Mouse (Mus musculus): ENCODE data around the gene Gphn. TPM values are rescaled to one million over a fixed set of nuclear protein-coding genes. Genes with fewer than 3 reads are reported as not detected.

Gphn gene
- total RNA-seq (2021) = 10 to 100 TPM; 17.9 to 19.6 TPM
- long read RNA-seq, experiment 1, transcript Gphn-202 (23 exons, 3,300 nt) = major isoform, 29 of 40 reads
- long read RNA-seq, experiment 1, partial matches to known transcripts = 4 of 40 reads
- long read RNA-seq, experiment 1, other reads (novel, unspliced or antisense) = 7 of 40 reads
- long read RNA-seq, experiment 2, transcript Gphn-202 (23 exons, 3,300 nt) = major isoform, 25 of 42 reads
- long read RNA-seq, experiment 2, partial matches to known transcripts = 5 of 42 reads
- long read RNA-seq, experiment 2, other reads (novel, unspliced or antisense) = 12 of 42 reads

DNA sequence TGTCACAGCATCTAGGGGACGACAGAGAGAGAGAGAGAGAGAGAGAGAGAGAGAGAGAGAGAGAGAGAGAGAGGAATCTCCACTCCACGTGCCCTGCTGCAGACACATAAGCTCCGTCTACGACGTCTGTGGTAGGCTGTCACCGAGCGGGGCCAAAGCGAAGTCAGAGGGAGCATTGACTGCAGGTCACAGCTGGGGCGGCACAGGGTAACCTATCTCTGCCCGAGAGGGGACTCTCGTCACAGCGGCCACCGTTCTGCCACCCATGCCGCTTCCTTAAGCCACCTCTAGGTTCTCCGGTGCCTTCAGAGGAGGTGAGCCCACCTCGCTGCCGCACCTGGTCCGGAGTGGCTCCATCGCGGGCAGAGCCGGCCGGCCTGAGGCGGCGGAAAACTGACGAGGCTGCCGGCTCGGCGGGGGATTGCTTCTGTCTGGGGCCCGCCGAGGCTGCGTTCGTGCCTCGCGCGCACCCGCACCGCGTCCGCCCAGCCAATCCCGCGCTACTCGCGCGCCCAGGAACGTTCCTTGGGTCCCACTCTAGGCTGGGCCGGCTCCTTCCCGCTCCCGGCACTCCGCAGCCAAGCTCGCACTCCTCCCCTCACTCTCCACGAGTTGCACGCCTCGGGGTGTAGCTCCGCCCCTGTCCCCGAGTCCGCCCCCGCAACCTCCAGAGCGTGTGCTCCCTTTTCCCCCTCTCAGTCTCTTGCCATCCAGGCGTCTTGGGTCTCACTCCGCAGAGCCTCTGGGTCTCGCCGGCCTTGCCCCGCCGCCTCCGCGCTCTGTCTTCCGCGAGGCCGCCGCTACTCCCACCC is at the start of gene Gphn:
Gene Gphn (plus strand): TSS at position 673 of the 812 bp plus-strand sequence.
- DNase-seq (ENCODE audit: low spot score in 2 of 2) = peak; percentile 76 to 86

DNA sequence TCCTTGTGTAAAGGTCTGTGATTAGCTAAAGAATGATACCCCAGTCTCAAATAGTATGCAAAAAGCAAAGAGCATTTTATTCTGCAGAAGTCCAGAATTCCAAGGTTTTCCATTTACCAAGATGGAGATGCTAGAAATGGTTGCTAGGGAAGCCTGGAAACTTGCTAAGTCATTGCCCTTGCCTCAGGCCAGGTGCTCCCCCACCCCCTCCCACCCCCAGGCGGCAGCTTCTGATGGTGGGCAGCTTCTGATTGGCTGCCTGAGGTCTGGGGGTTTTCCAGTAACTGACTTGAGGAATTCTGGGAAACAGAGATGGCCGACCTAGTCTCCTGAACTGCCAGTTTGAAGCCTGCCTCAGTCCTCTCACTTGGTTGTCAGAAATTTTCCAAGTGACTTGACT is 44.7 kb upstream of the Gphn start:
- no peak for DNase-seq (ENCODE audit: low spot score in 2 of 2)

DNA sequence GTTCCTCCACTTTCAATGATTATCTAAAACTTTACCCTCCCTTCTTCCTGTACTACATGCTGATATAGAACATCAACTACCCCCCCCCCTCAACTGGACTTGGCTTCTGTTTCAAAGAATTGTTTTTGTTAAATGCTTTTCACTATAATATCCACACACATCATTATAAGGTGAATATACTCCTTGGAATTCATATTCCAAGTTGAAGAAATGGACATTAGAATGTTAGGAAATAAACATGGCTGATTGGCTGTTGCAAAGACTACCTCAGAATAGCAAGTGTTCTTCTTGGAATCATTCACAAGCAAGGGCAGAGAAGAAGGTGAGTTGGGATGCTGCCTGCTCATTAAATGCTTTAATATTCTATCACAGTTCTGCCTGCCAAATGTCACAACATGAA is 32.2 kb upstream of the Gphn start, which contains the start of gene Gm6657:
Gene Gm6657 (plus strand): TSS at position 301 of the 400 bp plus-strand sequence.
- DNase-seq (ENCODE audit: low spot score in 2 of 2) = no peak

DNA sequence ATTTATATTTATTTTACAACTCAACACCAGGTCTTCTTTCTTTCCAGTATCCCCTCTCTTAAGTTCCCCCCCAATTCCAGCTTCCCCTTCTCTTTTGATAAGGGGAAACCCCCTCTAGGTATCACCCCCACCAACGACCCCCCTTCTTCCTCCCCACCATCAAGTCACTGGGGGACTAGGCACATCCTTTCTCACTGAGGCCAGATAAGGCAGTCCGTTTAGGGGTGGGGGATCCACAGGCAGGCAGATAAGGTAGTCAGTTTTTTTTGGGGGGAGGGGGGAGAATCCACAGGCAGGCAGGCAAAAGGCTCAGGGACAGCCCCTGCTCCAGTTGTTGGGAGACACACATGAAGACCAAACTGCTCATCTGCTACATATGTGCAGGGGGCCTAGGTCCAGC is 30.8 kb upstream of the Gphn start:
- no peak for DNase-seq (ENCODE audit: low spot score in 2 of 2)

DNA sequence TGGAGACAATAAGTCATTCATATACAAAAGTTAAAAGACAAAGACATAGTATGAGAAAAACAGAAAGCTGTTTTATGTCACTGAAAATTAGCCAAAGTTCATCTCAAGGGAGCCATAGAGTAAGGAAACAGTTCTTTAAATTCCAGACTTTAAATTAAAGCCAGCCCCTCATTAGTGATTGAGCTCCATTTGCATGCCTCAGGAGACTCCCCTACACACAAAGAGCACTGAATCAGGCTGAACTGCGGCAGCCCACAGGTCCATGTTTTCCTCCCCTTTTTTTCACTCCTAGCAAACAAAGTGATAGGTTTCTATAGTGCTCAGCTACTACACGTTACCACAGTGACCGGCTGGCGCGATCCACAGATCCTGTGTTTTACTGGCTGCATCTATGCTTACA is 22.5 kb upstream of the Gphn start:
- no peak for DNase-seq (ENCODE audit: low spot score in 2 of 2)

DNA sequence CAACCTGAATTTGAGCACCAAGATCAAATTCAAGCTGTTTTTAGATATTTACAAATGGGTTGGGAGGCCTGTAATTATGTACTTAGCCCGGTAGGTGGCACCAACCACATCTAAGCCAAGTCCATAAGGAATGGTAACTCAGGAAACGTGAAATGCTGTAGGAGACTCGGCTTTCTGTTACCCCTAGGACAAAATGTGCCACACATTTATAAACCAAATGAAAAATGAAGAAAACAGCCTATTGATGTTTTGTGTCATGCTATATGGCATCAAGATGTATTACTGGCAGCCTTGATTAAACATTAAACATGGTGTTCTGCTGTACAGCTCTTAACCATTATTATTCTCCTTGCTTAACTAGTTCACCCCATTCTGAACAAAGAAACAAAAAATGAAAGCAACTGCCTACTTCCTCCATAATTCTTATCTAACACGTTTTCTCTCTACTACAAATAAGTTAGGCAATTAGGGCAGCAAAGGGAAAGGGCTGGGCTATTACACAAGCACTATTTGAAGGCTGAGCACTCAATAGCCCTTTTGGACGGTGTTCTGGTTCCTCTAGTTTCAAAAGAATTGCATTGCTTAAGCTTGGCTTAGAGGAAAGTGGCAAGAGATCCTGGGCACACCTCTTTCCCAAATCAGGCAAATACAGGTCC is 20.1 kb upstream of the Gphn start:
- peak in 1 of 2 experiments; percentile 25 for DNase-seq (ENCODE audit: low spot score in 2 of 2)

DNA sequence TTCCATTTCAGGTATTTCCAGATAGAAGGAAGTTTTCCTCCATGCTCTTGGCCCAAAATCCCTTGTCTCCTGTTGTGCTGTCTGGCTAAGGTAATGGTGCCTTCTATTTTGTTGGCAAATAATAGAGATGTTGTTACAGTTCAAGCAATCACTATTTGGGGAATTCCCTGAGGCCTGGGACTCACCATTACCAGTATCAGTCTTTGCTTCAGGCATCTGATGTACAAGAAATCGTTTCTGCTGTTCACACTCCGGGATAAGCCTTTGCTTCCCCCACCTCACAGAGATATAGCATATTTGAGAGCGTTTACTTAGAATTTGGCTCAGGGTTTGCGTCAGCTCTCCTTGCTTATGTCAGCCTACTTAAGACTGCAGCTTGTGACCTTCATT is 19.6 kb upstream of the Gphn start:
- no peak for DNase-seq (ENCODE audit: low spot score in 2 of 2)

DNA sequence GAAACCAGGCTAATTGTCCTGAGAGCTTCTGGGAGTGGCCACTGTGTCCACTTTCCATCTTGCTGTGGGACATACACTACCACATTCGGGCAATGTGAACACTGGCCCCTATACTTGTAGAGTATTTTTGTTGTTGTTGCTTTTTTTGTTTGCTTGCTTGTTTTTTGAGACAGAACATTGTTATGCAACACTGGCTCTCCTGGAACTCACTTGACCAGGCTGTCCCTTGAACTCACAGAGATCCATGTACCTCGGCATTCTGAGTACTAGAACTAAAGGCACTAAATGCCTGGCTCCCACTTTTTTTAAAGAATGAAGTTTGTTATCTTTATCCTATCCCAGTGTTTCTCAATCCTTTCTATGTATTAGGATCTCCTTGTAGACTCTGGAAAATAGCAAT is 16.3 kb upstream of the Gphn start:
- no peak for DNase-seq (ENCODE audit: low spot score in 2 of 2)

DNA sequence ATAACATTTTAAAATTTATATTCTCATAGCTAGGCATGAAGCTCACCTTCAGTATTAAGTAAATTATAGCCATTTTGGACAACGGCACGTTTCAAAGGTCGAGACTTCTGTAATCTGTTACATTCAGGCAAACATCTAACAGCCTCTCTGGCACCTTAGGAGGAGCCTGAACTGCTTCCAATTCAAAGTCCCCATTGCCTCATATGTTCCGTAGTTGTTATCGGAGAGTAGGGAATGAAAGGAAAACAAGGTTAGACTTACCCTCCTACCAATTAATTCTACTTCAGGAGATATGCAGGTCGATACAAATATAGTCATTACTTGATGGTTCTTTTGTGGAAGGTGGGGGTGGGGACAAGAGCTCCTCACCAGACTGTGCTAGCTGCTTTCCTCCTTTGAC is 10.7 kb upstream of the Gphn start:
- no peak for DNase-seq (ENCODE audit: low spot score in 2 of 2)

DNA sequence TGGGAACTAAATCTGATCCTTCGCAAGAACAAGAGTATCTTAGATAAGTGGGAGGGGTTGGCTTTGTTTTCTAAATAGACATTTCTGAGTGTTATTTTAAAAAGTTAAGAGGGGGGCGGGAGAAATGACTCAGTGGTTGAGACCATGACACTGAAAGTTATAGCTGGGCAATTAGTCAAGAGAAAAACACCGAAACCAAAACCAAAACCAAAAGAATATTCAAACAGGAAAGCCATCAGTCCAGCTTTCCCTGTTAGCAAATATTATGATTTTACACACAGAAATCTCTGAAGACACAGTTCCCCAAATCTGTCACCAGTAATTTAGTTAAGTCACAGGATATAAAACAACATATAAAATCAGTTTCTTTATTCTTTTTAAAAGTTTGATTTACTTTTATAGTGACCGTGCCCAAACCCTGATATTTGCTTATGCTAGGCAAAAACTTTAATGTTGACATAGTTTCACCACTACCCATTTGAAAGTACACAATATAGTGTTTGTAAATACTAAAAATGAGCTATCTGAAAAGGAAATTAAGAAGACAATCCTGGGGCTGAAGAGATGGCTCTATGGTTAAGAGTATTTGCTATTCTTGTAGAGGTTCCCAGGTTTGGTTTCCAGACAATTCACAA is 6.9 kb upstream of the Gphn start:
- no peak for DNase-seq (ENCODE audit: low spot score in 2 of 2)

DNA sequence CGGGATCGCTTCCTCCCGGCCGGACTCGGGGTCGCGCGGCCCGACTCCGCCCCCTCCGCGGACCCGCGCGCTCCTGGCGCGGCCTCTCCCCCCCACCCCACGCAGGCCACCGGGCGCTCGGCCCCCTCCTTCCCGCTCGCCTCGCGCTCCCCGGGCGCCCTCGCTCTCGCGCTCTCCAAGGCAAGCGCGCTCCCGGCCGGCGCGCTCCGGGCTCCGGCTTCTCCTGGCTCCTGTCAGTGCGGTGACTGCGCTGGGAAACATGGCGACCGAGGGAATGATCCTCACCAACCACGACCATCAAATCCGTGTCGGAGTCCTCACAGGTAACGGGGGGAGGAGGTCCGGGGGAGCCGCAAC is 318 bp downstream of the Gphn start:
- DNase-seq (ENCODE audit: low spot score in 2 of 2) = peak in 1 of 2 experiments; percentile 80

DNA sequence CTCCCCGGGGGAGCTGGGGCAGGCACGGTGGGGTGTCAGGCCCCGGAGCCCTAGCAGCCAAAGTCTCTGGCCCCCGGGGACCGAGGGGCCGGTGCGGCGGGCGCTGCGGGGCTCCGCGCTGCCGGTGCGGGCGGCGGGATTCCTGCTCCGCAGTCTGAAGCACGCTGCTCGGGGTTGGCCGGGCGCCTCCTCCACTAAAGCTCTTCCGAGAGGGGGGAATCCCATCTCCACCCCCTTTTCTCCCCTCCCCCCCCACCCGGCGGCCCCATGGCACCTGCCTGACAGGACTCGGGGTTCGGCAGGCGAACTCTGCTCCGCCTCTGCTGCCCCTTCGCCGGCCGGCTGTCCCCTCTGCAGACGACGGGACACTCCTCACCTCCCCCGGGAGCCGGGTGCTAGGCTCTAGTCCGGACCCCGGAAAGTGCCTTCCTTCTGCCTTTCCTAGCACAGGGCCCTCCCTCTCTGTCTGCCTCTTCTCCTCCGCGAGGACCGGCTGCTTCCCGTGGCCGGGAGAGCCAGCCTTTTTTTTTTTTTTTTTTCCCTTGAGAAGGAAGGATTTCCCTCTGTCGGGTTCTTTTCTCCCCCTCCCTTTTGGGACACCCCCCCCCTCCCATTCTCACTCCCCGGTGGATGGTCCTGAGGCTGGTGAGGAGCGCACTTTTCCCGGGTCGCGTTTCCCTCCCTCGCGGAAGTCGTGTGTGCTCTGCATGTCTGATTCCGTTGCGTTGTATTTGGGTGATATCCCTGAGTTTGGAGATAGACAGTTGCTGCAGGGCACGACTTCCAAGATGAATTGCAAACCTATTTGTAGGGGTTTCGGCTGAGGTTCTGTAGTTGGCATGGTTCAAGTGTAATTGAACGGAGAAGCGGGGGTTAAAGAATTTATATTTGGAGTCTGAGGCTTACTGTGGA is 1.1 kb downstream of the Gphn start:
- DNase-seq (ENCODE audit: low spot score in 2 of 2) = peak; percentile 26 to 39

DNA sequence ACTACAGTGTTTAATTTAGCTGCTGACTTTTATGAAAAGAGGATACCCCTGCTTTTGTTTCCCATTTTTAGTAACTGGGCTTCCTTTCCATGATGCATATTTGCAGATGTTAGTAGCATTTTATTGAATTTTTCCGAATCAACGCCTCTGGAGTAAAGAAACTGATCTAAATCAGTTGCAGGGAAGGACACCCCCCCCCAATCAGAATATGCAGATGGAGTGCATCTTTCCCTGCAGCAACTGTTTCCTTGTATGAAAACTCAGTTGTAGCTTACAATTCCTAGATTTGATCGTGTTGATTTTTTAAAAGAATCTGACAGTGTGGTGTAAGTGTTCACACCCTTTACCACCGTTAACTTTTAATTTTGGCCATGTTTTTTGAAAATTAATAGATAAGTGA is 2.0 kb downstream of the Gphn start:
- no peak for DNase-seq (ENCODE audit: low spot score in 2 of 2)

DNA sequence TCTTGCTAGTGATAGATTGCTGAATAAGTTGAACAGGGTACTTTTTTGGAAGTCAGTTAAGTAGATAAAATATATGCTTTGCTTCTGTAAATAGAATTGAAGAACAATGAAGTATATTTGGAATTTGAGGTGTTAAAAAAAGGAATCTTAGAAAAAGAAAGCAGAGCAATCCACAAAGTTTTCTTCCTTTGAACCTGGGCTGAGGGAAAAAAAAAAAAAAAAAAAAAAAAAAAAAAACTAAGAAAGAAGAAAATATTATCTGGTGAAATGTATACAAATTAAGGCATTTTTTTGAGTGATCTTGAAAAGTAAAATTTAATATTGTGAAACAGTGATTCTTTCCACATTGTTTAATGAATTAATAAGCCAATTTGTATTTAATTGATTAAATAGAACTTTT is 6.4 kb downstream of the Gphn start:
- no peak for DNase-seq (ENCODE audit: low spot score in 2 of 2)

DNA sequence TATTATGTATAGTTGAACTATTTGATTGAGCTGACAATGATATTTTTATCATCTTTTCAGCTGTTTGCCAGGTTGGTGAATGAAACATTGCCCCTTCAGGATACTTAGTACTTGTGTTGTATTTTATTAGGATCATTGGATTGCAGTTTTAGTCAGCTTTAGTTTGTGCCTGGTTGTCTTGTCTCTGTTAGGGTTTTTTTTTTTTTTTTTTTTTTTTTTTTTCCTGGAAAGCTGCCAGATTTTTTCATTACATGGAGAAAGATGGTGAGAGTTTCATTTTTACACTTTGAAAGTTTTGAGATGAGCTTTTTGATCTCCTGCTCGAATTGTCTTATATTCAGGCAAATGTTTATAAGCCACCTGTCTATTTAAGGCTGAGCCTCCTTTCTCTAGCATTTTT is 22.2 kb downstream of the Gphn start:
- no peak for DNase-seq (ENCODE audit: low spot score in 2 of 2)

DNA sequence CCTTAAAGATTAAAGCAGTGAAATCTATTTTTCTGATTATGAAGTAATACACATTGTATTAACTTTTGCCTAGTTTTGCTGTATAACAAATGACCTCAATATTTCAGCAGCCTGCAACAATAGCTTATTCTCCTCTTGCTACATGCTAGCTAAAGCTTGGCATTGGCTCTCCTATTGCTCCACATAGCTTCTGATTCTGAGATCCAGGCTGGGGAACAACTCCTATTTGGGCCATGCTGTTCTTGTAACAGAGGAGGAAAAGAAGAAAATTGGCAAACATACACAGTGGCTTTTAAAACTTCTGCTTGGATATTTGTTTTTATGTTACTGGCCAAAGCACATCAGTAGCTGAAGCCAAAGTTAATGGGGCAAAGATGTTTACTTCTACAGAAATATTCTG is 23.0 kb downstream of the Gphn start:
- DNase-seq (ENCODE audit: low spot score in 2 of 2) = no peak

DNA sequence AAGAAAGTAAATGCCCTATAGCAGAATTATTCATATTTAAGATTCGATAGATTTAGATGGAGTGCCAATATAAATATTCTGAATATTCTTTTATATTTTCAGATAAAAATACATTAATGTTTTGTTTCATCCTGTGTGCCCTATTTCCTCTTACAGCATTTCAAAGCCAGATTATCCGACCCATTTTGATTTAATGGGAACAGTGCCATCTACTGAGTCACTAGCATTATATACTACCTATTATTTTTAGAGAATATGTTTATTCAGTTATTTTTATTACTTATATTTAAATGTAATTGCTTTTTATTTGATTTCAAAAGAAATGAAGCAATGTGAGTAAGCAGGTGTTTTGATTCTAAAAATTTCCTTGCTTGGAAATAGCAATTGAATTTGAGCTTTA is 51.2 kb downstream of the Gphn start:
- DNase-seq (ENCODE audit: low spot score in 2 of 2) = no peak

DNA sequence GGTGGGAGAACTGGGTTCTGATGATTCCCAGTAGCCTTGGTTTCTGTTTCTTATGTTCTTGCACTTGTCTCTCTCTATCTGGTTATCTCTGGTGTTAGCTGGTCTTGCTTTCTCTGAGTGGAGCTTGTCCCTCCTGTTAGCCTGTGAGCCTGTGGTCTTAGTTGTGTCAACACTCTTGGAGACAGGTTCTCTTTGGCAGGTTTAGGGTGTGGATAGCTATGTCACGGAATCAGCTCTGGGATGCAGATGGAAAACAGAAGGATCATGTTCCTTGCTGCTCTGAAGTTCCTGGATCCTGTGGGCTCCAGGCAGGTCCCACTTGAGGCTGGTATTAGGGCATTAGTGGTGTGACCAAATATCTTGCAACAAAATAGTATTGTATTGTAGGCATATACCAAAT is 64.2 kb downstream of the Gphn start:
- DNase-seq (ENCODE audit: low spot score in 2 of 2) = no peak

DNA sequence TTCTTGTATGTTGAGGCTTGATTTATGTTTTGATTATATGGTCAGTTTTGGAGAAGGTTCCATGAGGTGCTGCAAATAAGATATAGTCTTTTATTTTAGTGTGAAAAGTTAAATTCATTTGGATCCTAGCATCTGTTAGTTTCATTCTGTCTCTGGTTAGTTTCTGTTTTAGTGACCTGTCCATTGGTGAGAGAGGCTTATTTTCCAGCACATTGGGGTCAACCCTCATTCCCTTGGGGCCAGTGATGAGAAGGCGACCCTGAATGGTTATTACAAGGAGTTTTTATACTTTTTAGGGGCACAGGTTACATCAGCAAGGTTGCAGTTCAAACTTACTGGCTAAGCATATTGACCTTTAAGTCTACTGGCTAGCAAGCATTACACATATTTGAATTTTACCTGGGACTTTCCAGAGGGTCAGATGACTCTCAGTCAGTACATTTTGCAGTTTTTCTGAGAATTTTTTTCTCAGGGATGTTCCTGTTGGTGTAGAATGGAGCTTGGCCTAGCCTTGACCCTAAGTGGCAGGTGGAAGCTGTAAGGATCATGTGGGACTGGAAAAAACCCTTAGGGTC is 72.7 kb downstream of the Gphn start:
- no peak for DNase-seq (ENCODE audit: low spot score in 2 of 2)

DNA sequence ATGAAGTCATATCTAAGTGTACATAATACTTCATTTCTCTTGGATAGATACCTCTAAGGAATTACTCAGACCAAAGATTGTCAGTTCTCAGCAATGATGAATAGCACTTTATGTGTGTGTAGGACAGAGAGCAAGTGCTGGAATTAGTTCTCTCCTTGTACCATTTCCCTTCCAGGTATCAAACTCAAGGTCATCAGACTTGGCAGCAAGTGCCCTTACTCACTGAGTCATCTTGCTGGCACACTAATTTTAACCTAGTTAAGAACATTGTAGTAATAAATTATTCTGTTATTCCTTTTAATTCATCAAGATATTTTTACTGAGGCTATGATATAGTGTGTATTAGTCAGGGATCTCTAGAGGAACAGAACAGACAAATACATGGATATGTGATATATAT is 88.9 kb downstream of the Gphn start:
- no peak for DNase-seq (ENCODE audit: low spot score in 2 of 2)
